Mouse (Mus musculus) fibroblast of lung, adult 2 months (primary cell): Measurements from ENCODE around the gene Zmym1.
"Not testable (repeated sequence)": the region's sequence is repeated elsewhere in the genome, so short reads cannot be mapped to it uniquely, and the experiment has no call there.

Source experiments
- DNase-seq: peaks from one replicate; pipeline ENCODE4 v3.0.0-alpha.2; 2011; ENCODE audit warnings: low read depth

Zmym1 gene

GRCm38 (mm10) chr4:127060585-127061290 lies at the start of gene Zmym1:
TSS of gene Zmym1 (minus strand) at chr4:127061152.
- DNase-seq, result peak; percentile 78

- no peak for DNase-seq
Observed at GRCm38 (mm10) chr4:127110570-127110969, 49.6 kb upstream of the Zmym1 start.

DNA sequence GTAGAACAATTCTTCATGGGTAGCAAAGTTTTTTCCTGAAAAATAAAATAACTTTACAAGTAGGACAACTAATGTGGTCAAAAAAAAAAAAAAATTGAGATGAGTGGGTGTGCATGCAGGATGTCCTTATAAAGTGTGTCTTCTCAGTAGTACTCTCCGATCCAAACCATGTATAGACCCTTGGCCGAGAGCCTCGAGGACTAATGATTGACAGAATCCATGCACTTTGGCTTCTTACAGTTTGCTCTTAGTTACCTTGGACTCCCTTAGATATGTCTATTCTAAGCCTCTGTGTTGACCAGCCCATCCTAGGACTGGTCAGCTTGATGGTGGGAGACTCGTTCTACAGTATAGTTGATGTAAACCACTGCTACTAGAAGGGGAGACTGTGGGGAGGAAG lies 46.6 kb upstream of the Zmym1 start:
- DNase-seq, result no peak

DNA sequence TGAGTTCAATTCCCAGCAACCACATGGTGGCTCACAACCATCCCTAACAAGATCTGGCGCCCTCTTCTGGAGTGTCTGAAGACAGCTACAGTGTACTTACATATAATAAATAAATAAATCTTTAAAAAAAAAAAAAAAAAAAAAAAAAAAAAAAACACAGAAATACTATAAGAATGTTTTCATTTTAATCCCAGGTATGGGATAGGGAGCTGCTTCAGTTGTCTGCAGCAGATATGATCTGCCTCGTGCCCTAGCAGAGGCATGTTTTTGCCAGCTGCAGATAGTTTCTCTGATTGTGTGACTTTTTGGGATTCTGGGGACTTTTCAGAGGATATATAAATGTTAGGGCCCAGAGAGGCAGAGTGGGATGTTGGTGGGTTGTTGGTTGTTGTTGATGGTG lies 38.6 kb upstream of the Zmym1 start:
- not testable (repeated sequence) for DNase-seq

DNA sequence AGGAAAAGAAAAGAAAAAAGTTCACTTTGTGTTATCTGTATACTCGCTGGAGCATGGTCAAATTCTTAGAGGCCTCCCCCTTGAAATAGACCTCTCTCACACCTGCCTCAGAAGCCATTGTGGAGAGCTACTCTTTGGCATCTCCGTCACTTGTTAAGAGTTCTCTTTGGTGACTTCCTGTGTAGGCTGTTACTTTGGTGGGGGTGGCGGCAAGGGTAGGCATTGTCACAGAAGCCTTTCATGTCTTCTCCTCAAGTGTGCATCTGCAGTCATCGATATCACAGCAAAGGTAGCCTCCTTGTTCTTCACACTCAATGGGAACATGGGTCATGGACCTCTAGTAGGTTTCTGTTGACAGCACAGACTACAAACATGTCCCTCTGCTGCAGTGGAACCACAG lies 34.1 kb upstream of the Zmym1 start:
- no peak for DNase-seq

DNA sequence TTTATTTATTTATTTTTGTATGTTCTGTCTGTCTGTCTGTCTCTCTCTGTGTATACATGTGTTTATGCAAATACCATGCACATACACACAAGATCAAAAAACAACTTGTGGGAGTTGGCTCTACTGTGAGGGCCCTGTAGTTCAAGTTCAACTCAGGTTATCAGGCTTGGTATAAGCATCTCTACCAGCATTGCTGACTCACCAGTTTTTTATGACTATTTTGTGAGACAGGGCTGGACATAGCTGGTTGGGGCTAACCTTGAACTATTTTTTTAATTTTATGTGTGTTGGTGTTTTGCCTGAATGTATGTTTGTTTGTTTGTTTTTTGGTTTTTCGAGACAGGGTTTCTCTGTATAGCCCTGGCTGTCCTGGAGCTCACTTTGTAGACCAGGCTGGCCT lies 30.2 kb upstream of the Zmym1 start:
- no peak for DNase-seq

- no peak for DNase-seq
Observed at GRCm38 (mm10) chr4:127085761-127086160, 24.8 kb upstream of the Zmym1 start.

DNA sequence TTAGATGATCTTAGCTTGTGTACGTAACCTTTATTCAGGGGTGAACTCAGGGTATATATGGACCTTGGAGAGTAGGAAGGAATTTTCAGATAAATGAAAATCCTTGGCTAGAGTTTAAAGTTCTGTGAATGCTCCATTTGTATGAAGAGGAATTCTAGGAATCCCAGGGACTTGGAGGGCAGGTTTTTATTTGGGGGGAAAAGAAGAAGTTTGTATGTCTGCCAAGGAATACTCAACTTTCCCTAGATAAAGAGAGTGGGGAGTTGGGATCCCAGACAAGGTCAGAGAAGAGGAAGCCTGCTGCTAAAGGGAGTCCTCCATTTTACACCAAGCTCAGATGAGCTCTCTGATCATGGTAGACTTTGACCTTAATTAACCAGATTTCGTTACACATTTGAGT lies 22.2 kb upstream of the Zmym1 start:
- no peak for DNase-seq

DNA sequence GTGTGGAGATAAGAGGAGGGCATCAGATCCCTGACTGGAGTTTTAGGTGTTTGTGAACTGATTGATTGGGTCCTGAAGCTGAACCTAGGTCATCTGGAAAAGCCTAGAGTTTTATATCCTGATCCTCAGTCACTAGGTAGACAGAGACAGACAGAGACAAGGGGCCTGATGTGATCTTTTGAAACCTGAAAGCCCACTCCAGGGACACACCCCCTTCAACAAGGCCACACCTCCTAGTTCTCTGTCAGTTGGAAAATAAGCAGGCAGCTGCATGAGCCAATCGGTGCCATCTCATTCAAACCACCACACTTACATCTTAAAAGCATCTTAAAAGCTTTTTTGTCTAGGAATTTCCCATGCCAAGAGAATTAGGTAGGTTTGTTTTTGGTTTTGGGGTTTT lies 19.9 kb upstream of the Zmym1 start:
- DNase-seq, result no peak

GRCm38 (mm10) chr4:127076875-127077548 lies 16.1 kb upstream of the Zmym1 start, which contains the start of gene Zmym6:
TSS of gene Zmym6 (plus strand) at chr4:127077383.
- DNase-seq, result peak; percentile 85

DNA sequence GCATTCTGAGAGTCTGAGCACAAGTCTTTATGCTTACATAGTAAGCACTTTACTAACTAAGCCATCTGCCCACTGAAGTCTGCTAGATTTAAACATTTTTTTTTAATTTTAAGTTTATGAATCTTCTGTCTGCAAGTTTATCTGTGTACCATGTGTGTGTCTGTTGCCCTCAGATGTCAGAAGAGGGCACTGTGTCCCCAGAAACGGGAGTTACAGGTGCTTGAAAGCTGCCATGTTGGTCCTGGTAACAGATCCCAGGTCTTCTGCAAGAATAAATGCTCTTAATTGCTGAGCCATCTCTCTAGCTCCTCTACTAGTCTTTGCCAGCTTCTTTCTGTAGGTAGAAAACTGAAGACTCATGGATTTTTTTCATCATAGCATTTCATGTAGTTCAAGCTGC lies 14.0 kb upstream of the Zmym1 start:
- no peak for DNase-seq

GRCm38 (mm10) chr4:127064051-127064450 lies 3.1 kb upstream of the Zmym1 start:
- no peak for DNase-seq

GRCm38 (mm10) chr4:127054522-127055198 lies 6.3 kb downstream of the Zmym1 start:
- DNase-seq, result no peak

- no peak for DNase-seq
Observed at GRCm38 (mm10) chr4:127053071-127053470, 7.9 kb downstream of the Zmym1 start.

DNA sequence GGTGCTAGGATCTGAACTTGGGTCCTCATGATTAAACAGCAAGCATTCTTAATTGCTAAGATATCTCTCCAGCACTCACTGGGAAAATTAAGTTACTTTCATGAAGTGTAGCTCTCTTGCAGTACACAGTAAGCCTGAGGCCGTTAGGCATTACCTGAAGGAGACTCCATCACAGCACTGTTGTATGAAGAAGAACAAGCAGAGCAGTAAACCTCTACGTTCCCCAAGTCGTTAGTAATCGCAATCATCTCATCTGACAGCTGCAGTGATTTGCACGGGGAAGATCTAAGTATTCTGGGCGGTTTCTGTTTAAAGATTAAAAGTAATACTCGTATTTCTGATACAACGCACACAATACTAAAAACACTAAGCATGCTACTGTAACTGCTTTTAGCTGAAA lies 9.8 kb downstream of the Zmym1 start:
- DNase-seq, result no peak

GRCm38 (mm10) chr4:127043540-127043939 lies 17.4 kb downstream of the Zmym1 start:
- no peak for DNase-seq

GRCm38 (mm10) chr4:127039871-127040483 lies 21.0 kb downstream of the Zmym1 start:
- no peak for DNase-seq

GRCm38 (mm10) chr4:127038828-127039349 lies 22.1 kb downstream of the Zmym1 start:
- no peak for DNase-seq

- no peak for DNase-seq
Observed at GRCm38 (mm10) chr4:127037908-127038827, 22.8 kb downstream of the Zmym1 start.

- DNase-seq, result no peak
Observed at GRCm38 (mm10) chr4:127037158-127037557, 23.8 kb downstream of the Zmym1 start.
